Mouse (Mus musculus): ENCODE results near the gene Dvl1.

The Dvl1 gene

GRCm38 (mm10) chr4:155846871-155847578 is at the start of gene Dvl1:
Gene Dvl1 (plus strand): TSS chr4:155847402.
- peak; percentile 93 for DNase-seq (ENCODE audit: low spot score)

- DNase-seq (ENCODE audit: low spot score): no peak
These were observed 45.1 kb upstream of the Dvl1 start for GRCm38 (mm10) chr4:155802075-155802474.

DNA sequence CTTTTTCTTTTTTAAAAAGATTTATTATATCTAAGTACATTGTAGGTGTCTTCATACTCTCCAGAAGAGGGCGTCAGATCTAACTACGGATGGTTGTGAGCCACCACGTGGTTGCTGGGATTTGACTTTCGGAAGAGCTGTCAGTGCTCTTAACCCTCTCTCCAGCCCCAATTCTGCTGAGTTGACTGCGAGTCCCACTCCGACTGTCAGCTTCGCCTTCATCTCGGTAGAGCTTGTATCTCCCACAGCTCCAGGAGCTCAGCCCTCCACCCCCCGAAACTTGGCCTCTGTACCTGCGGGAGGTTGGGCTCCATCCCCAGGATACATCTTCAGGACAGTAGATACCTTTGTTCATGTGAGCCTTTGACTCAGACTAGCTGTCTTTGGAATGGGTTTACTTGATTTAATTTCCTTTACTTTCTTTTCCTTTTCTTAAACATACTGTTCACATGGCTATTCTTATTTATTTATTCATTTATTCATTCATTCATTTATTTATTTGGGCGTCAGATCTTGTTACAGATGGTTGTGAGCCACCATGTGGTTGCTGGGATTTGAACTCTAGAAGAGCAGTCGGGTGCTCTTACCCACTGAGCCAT is 44.4 kb upstream of the Dvl1 start, which contains the start of gene Mrpl20:
Gene Mrpl20 (plus strand): TSS at position 138 of the 599 bp plus-strand sequence.
- no peak for DNase-seq (ENCODE audit: low spot score)

GRCm38 (mm10) chr4:155803340-155804041 is 43.7 kb upstream of the Dvl1 start:
- DNase-seq (ENCODE audit: low spot score): peak; percentile 96

DNA sequence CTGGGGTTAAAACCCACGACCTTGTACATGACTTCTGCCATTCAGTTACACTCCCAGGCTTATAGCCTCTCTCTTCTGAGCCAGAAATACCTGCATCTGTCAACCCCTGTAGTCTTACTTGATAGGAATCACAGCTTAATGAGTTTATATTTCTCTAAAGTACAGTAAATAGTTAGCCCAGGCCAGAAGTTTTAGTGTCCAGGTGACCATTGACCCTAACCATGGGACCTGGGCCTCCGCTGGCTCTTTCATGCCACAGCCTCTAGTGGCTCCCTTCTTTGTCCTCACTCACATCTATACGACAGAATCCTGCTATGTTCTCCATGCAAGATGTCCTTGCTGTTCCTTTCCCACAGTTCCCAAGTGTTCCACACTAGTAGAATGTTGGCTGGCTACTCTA is 39.4 kb upstream of the Dvl1 start:
- DNase-seq (ENCODE audit: low spot score): no peak

DNA sequence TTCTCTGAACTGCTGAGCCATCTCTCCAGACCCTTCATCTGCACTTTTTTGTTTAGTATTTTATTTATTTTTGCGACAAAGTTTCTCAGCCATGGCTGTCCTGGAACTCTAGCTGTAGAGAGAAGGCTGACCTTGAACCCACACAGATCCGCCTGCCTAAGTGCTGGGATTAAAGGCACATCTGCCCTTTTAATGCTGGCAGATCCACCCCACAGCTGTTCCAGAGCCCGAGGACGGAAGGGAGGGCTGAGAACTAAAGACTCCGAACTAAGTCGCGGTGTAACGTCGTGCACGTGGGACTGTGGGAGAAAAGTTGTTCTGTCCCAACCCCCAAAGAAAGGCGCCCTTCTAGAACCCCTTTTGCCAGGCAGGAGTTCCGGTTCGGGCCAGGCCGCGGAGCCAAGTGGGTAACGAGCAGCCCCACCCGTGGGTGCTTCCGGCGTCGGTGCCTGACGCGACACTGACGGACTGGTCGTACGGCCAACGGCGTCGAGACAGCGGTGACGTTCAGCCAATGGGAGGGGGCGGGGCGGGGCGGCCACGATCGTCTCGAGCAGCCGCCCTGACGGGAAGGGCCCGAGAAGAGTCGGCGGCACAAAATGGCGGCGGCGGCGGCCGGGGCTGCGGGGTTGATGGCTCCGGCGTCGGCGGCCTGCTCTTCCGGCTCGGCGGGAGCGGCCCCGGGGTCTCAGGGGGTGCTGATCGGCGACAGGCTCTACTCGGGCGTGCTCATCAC is 35.1 kb upstream of the Dvl1 start, which contains the start of gene Ccnl2:
Gene Ccnl2 (plus strand): TSS at position 561 of the 736 bp plus-strand sequence.
- peak; percentile 94 for DNase-seq (ENCODE audit: low spot score)

- no peak for DNase-seq (ENCODE audit: low spot score)
These were observed 34.5 kb upstream of the Dvl1 start for GRCm38 (mm10) chr4:155812665-155813181.

- DNase-seq (ENCODE audit: low spot score): no peak
These were observed 29.7 kb upstream of the Dvl1 start for GRCm38 (mm10) chr4:155817533-155817932.

GRCm38 (mm10) chr4:155821025-155821424 is 26.2 kb upstream of the Dvl1 start:
- no peak for DNase-seq (ENCODE audit: low spot score)

DNA sequence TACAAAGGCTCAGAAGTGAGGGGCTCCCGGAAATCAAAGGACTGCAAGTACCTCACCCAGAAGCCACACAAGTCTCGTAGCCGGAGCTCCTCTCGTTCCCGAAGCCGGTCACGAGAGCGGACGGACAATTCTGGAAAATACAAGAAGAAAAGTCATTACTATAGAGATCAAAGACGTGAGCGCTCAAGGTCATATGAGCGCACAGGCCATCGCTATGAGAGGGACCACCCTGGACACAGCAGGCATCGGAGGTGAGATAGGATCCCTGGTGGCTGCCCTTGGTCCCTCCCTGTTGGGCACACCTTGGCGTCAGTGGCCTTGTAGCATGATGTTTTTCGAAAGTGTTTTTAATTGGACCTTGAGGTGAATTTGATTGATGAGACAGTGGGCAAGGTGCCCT is 23.8 kb upstream of the Dvl1 start:
- no peak for DNase-seq (ENCODE audit: low spot score)

- no peak for DNase-seq (ENCODE audit: low spot score)
These were observed 17.3 kb upstream of the Dvl1 start for GRCm38 (mm10) chr4:155829866-155830265.

GRCm38 (mm10) chr4:155830596-155830995 is 16.6 kb upstream of the Dvl1 start:
- no peak for DNase-seq (ENCODE audit: low spot score)

DNA sequence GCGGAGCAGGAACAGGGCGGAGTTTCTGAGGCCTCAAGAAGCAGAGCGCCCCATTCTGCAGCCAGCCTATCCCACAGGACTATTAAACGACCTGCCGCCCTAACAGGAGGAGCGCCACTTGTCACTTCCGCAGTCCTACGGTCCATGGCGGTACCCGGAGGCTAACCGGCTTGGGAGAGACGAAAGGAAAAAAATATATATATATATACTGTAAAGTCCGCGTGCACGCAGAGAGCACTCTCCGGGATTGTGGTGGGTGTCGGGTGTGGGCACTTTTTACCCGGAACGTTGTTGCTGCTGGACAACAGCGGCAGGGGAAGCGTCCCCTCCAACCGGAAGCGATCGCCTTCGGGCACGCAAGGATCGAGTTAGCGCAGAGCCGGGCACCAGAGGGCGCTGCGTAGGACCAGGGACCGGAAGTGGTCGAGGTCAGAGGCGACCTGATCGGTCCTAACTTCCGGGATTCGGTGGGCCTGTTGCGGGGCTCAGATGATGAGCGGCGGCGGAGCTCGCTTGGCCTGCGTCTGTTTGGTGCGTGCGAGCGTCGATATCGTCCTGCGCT is 15.9 kb upstream of the Dvl1 start, which contains the start of gene Aurkaip1:
Gene Aurkaip1 (plus strand): TSS at position 68 of the 562 bp plus-strand sequence.
- peak; percentile 96 for DNase-seq (ENCODE audit: low spot score)

DNA sequence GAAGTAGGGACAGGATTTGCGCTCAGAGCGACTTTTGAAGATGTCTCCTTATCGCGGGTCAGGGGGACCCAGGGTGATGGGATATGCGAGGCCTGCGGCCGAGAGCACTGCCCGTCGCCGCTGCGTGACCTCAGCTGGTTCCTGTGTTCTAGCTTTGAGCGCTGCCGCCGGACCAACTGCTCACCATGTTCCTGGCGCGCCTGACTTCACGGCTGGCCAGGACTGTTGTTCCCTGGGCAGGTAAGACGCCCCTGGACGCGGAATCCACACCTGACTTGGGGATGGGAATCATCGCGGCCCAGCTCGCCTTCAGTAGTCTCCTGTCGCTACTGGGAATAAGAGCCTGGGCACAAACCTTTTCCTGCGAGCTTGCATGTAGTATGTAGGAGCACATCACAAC is 15.4 kb upstream of the Dvl1 start:
- no peak for DNase-seq (ENCODE audit: low spot score)

- DNase-seq (ENCODE audit: low spot score): no peak
These were observed 14.9 kb upstream of the Dvl1 start for GRCm38 (mm10) chr4:155832321-155832720.

GRCm38 (mm10) chr4:155833234-155833633 is 14.0 kb upstream of the Dvl1 start:
- DNase-seq (ENCODE audit: low spot score): no peak

- DNase-seq (ENCODE audit: low spot score): peak; percentile 79
These were observed 13.4 kb upstream of the Dvl1 start for GRCm38 (mm10) chr4:155833836-155834235.

DNA sequence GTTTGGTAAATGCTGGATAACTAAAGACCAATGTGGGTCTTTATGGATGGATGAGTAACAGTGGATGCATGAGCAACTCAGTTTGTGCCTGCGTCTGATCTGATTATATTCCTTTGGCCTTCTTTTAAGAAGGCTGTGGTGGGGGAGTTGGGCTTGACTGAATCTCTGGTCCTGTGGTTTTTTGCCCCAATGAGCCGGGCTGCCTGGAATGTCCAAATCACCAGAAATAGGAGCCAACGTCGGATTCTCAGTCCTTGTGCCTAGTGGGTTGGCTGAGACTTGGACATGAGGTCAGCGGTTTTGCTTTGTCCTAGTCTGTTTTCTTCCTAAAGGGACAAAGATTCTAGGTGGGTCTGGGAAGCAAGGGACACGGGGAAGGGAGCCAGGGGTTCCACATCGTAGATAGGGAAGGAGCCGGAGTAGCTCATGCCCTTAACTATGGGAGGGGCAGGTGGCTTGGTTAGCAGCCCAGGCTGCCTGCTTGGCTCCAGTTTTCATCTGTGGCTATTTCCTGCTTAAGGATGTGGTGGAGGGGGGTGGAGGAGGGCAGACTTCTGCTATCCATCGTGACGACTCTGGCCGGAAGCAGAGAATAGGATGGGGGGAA is 9.7 kb upstream of the Dvl1 start:
- no peak for DNase-seq (ENCODE audit: low spot score)

DNA sequence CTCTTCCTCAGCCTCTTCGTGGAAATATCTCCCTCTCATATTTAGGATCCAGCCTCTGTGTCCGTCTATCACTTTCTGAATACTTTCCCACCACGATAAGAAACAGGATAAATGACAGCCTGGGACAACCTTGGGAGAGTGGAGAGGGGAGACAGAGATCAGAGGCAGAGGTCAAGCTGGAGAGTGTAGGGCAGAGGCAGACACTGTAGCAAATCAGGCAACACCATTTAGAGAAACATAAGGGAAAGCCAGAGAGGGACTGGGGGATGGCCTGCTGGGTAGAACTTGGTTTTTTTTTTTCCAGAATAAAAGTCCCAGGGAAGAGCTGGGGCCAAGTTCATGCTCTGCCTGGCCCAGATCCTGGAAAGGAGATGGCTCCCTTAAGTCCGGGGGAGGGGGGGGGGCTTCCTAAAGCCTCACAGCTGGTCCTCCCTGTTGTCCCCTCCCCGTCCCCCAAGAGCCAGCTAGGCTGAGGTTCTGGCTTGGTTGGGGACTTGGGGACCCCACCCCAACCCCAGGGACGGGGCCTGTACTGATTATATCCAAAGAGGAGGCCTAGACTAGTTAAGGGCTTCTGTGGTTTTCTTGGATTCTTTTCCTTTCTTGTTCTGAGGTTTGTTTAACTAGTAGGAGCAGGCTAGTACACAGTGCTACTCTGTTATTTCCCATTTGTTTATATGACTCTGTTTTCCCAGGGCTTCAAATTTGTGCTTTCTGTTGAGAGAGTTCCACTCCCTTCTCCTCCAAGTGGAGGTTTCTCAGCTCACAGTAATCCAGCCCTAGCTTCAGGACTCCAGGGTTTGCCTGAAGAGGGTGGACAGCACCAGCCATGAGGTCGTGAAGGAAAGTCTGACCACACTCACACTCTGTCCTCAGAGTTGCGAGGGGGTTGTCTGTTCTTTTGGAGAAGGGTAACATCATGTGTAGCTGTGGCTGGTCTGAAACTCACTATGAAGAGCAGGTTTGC is 8.7 kb upstream of the Dvl1 start:
- peak; percentile 34 for DNase-seq (ENCODE audit: low spot score)

DNA sequence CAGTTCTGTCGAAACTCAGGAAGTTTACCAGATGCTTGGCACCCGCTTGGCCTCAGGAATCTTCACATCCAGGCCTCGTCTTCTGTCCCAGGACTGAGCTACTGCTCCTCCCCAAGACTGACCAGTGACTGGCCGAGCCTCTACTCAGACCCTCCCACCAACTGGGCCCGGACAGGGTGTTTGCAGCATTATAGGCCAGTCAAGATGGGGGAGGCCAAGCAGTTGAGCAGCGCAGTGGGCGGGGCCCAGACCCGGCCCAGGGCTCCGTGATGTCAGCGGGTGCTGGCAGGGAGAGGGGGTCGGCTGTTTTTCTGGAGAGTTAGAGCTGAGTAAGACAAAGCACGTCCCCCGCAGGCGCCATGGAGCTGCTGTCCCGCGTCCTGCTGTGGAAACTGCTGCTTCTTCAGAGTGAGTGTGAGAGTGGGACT is 7.7 kb upstream of the Dvl1 start, which contains the start of gene Mxra8:
Gene Mxra8 (plus strand): TSS at position 198 of the 428 bp plus-strand sequence.
- peak; percentile 88 for DNase-seq (ENCODE audit: low spot score)

Data from urinary bladder, postnatal 14 days (tissue).